Mouse (Mus musculus): ENCODE data around the gene Fbxl13. TPM values are rescaled to one million over a fixed set of nuclear protein-coding genes. Genes with fewer than 3 reads are reported as not detected.

Fbxl13 gene
- total RNA-seq, 1 experiment = not detected

DNA sequence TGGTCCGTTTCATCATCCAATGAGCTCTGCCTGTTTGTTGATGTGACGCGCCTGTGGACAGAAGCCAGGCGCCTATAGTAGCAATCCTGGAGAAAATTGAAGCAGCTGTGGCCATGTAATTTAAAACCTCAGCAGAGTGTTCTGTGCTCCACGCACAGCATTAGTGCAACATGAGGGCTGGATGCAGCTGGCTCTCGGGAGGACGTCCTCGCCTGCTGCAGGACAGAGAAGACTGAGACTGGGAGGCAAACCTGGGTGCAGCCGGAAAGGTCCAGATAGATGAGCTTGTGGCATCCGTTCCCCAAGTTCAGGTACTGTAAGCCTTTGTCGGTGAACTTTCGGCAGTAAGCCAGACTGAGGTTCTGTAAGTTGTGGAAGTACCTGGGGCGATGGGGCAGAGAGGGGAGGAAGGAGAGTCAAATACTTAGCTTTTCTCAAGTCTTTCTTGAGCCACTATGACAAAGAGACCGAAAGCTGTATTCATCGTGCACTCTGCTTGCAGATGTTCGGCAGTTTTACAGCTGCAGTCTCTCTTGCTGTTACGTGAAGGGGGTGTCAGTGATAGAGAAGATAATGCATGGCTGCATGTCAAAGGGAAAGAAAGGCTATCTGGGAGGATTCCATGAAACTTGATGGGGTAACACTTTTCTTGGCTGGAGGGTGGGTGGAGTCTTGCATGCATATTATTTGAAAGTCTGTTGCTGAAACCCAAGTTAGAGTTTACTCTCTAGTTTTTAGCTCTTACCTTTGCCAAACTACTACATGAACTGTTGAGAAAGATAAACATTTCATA lies 101.8 kb downstream of the Fbxl13 start, which contains the start of gene Lrrc17:
TSS of gene Lrrc17 (plus strand) at position 151 of the 793 bp plus-strand sequence.
- in situ Hi-C loops (cut with MboI; ENCODE audit: low sequenced_read_pairs in 2 of 2, unreplicated experiment in 2 of 2) = no loop called here
- H3K36me3 ChIP-seq (ENCODE audit: control insufficient read depth, insufficient read depth, low read length, poor library complexity, severe bottlenecking) = no peaks in the 10 kb centered on the region
- H3K9ac ChIP-seq (ENCODE audit: insufficient read depth, low read depth, low read length, poor library complexity, severe bottlenecking) = no peak within 1 kb of the TSS
- H3K4me3 ChIP-seq (ENCODE audit: insufficient read depth in 1 of 2, low read depth in 1 of 2, low read length in 2 of 2, poor library complexity in 1 of 2, severe bottlenecking in 1 of 2) = no peak within 1 kb of the TSS
- DNase-seq (ENCODE audit: low read depth, low spot score) = no peak
- H3K9me3 ChIP-seq (ENCODE audit: control insufficient read depth, insufficient read depth, low read depth, low read length) = no peaks in the 10 kb centered on the region
- H3K27ac ChIP-seq (ENCODE audit: insufficient read depth, low read depth, low read length, poor library complexity, severe bottlenecking) = no peak within 1 kb of the TSS
- no peaks in the 10 kb centered on the region for H3K4me1 ChIP-seq (ENCODE audit: control insufficient read depth in 2 of 2, insufficient read depth in 2 of 2, low read length in 2 of 2, poor library complexity in 1 of 2)
- TF ChIP-seq HCFC1 (IDR thresholded peaks at IDR 0.05; ENCODE audit: borderline replicate concordance, insufficient read depth, low read length) = no peak
- TF ChIP-seq ZNF384 (IDR thresholded peaks at IDR 0.05; ENCODE audit: low read depth, low read length) = no peak
- TF ChIP-seq MAFK (IDR thresholded peaks at IDR 0.05; ENCODE audit: insufficient read depth, low read depth, low read length) = no peak
- no peak for TF ChIP-seq CHD2 (IDR thresholded peaks at IDR 0.05; ENCODE audit: low read depth, low read length)
- no peak for TF ChIP-seq ZC3H11A (IDR thresholded peaks at IDR 0.05; ENCODE audit: borderline replicate concordance, low read depth, low read length)

DNA sequence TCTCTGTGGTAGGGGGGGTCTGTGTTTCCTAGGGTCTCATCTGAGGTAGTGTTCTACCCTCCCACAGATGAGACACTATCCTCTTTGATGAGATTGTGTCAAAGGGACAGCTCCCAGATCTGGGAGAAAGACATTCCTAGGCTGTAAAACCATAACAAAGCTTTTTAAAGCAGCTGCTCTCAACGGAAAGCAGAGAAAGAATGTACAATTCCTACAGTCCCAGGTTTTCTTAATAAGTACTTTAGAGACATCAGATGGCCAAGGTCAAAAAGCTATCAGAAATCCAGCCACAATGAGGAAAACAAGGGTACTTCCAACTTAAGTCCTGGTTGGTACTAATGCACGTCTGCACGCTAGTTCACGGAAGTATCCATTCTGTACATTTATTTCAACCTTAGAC lies 103.2 kb downstream of the Fbxl13 start:
- Histone ChIP-seq H3K4me1 (ENCODE audit: control insufficient read depth in 2 of 2, insufficient read depth in 2 of 2, low read length in 2 of 2, poor library complexity in 1 of 2) (no peaks in the 10 kb centered on the region), H3K4me3 (ENCODE audit: insufficient read depth in 1 of 2, low read depth in 1 of 2, low read length in 2 of 2, poor library complexity in 1 of 2, severe bottlenecking in 1 of 2) (no peak overlapping the region), H3K27ac (ENCODE audit: insufficient read depth, low read depth, low read length, poor library complexity, severe bottlenecking) (no peak overlapping the region), H3K36me3 (ENCODE audit: control insufficient read depth, insufficient read depth, low read length, poor library complexity, severe bottlenecking) (no peaks in the 10 kb centered on the region), H3K9me3 (ENCODE audit: control insufficient read depth, insufficient read depth, low read depth, low read length) (no peaks in the 10 kb centered on the region), H3K9ac (ENCODE audit: insufficient read depth, low read depth, low read length, poor library complexity, severe bottlenecking) (no peak overlapping the region)
- TF ChIP-seq ZNF384 (IDR thresholded peaks at IDR 0.05; ENCODE audit: low read depth, low read length) (no peak), HCFC1 (IDR thresholded peaks at IDR 0.05; ENCODE audit: borderline replicate concordance, insufficient read depth, low read length) (no peak), ZC3H11A (IDR thresholded peaks at IDR 0.05; ENCODE audit: borderline replicate concordance, low read depth, low read length) (no peak), CHD2 (IDR thresholded peaks at IDR 0.05; ENCODE audit: low read depth, low read length) (no peak), MAFK (IDR thresholded peaks at IDR 0.05; ENCODE audit: insufficient read depth, low read depth, low read length) (no peak)
- in situ Hi-C loops (cut with MboI; ENCODE audit: low sequenced_read_pairs in 2 of 2, unreplicated experiment in 2 of 2) = no loop called here
- DNase-seq (ENCODE audit: low read depth, low spot score) = peak; percentile 13

DNA sequence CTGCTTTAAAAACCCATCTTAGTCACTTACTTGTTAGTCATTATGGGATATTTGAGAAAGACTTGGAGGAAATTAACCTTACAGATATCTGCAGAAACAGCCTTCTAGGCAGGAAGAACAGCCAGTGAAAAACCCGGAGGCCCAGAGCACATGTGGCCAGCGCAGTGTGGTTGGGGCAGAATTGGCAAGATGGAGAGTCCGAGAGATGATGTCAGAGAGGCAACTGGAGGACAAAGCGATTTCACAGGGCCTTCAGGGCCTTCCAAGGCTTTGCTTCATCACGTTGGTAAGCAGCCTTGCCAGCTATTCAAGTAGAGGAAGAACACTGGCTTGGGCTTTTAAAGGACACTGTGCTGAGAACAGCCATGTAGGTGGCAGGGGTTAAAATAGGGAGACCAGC lies 112.5 kb downstream of the Fbxl13 start:
- no peaks in the 10 kb centered on the region for H3K4me1 ChIP-seq (ENCODE audit: control insufficient read depth in 2 of 2, insufficient read depth in 2 of 2, low read length in 2 of 2, poor library complexity in 1 of 2)
- no peak overlapping the region for H3K9ac ChIP-seq (ENCODE audit: insufficient read depth, low read depth, low read length, poor library complexity, severe bottlenecking)
- no peak overlapping the region for H3K4me3 ChIP-seq (ENCODE audit: insufficient read depth in 1 of 2, low read depth in 1 of 2, low read length in 2 of 2, poor library complexity in 1 of 2, severe bottlenecking in 1 of 2)
- in situ Hi-C loops (cut with MboI; ENCODE audit: low sequenced_read_pairs in 2 of 2, unreplicated experiment in 2 of 2) = no loop called here
- DNase-seq (ENCODE audit: low read depth, low spot score) = no peak
- H3K9me3 ChIP-seq (ENCODE audit: control insufficient read depth, insufficient read depth, low read depth, low read length) = no peaks in the 10 kb centered on the region
- TF ChIP-seq HCFC1 (IDR thresholded peaks at IDR 0.05; ENCODE audit: borderline replicate concordance, insufficient read depth, low read length) = no peak
- no peak for TF ChIP-seq ZNF384 (IDR thresholded peaks at IDR 0.05; ENCODE audit: low read depth, low read length)
- TF ChIP-seq CHD2 (IDR thresholded peaks at IDR 0.05; ENCODE audit: low read depth, low read length) = no peak
- TF ChIP-seq ZC3H11A (IDR thresholded peaks at IDR 0.05; ENCODE audit: borderline replicate concordance, low read depth, low read length) = no peak
- no peak for TF ChIP-seq MAFK (IDR thresholded peaks at IDR 0.05; ENCODE audit: insufficient read depth, low read depth, low read length)
- no peak overlapping the region for H3K27ac ChIP-seq (ENCODE audit: insufficient read depth, low read depth, low read length, poor library complexity, severe bottlenecking)
- no peaks in the 10 kb centered on the region for H3K36me3 ChIP-seq (ENCODE audit: control insufficient read depth, insufficient read depth, low read length, poor library complexity, severe bottlenecking)

DNA sequence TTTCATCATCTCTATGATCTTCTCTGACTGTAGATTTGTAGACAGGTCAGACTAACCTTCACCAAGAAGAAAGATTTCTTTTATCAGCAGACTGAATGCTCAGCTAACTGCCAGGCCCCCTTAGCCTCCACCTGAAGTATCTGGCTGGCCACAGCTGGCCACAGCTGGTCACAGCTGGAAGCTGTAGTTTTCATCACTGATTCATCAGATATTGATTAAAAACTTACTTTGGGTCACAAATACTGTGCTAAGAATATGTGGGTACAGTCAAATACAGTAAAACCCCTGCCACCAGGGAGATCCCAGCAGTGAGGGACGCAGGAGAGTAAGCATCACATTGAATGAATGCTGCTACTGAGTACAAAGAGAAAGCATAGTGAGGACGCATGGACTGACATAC lies 113.3 kb downstream of the Fbxl13 start:
- Histone ChIP-seq H3K27ac (ENCODE audit: insufficient read depth, low read depth, low read length, poor library complexity, severe bottlenecking) (no peak overlapping the region), H3K4me3 (ENCODE audit: insufficient read depth in 1 of 2, low read depth in 1 of 2, low read length in 2 of 2, poor library complexity in 1 of 2, severe bottlenecking in 1 of 2) (no peak overlapping the region), H3K4me1 (ENCODE audit: control insufficient read depth in 2 of 2, insufficient read depth in 2 of 2, low read length in 2 of 2, poor library complexity in 1 of 2) (no peaks in the 10 kb centered on the region), H3K9me3 (ENCODE audit: control insufficient read depth, insufficient read depth, low read depth, low read length) (no peaks in the 10 kb centered on the region), H3K36me3 (ENCODE audit: control insufficient read depth, insufficient read depth, low read length, poor library complexity, severe bottlenecking) (no peaks in the 10 kb centered on the region), H3K9ac (ENCODE audit: insufficient read depth, low read depth, low read length, poor library complexity, severe bottlenecking) (no peak overlapping the region)
- TF ChIP-seq ZC3H11A (IDR thresholded peaks at IDR 0.05; ENCODE audit: borderline replicate concordance, low read depth, low read length) (no peak), HCFC1 (IDR thresholded peaks at IDR 0.05; ENCODE audit: borderline replicate concordance, insufficient read depth, low read length) (no peak), CHD2 (IDR thresholded peaks at IDR 0.05; ENCODE audit: low read depth, low read length) (no peak), MAFK (IDR thresholded peaks at IDR 0.05; ENCODE audit: insufficient read depth, low read depth, low read length) (no peak), ZNF384 (IDR thresholded peaks at IDR 0.05; ENCODE audit: low read depth, low read length) (no peak)
- no peak for DNase-seq (ENCODE audit: low read depth, low spot score)
- in situ Hi-C loops (cut with MboI; ENCODE audit: low sequenced_read_pairs in 2 of 2, unreplicated experiment in 2 of 2) = no loop called here
